Mouse (Mus musculus) cerebellum, adult 8-10 months (tissue): ENCODE measurements at regions not wholly inside any gene's neighbourhood (a gene's known extent, or its start where the extent isn't known, plus 50 kb on each side); places are given as distances from the start of the nearest gene placed in this dataset.

ENCODE experiments used
- DNase-seq: peaks from one replicate; pipeline ENCODE4 v3.0.0; 2022

GRCm38 (mm10) chr8:91930520-91930919 is 128.7 kb upstream of the Irx3 start:
- no peak for DNase-seq

- DNase-seq = no peak
These were observed 124.2 kb upstream of the Irx3 start for GRCm38 (mm10) chr8:91925968-91926524.

GRCm38 (mm10) chr8:91924152-91924551 is 122.3 kb upstream of the Irx3 start:
- DNase-seq = no peak

- no peak for DNase-seq
These were observed 120.5 kb upstream of the Irx3 start for GRCm38 (mm10) chr8:91922211-91922874.

DNA sequence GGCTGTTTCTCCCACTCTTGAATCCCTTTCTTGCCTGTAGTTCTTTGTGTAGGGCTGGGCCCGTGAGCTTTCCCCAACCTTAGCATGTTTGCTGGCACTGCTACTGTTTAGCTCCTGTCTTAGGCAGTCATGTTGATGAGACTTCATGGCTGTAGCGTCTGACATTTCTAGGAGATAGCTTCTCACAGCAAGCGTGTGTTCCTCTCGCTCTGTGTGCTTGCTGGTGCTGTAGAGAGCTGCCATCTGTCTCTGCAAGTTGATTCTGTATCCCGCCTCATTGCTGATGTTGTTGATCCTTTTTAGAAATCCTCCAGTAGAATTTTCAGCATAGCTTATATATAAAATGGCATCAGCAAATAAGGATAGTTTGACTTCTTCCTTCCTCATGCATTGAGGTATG is 116.0 kb upstream of the Irx3 start:
- no peak for DNase-seq

DNA sequence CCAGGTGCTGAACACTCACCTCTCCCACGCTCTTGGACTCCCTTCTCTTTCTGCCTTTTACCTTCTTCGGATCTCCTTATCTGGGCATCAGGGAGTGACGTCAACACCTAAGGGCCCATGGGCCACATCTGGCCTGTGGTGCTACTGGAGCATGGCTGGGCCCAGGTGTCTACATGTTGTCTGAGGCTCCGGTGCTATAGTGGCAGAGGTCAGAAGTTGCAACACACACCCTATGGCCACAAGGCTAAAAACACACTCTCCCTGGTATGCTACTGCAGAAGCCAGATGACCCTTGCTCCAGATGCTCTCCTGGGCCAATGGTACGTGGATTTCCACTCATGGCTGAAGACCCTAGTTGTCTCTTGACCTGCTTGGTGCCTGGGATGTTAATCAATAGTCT is 112.1 kb upstream of the Irx3 start:
- no peak for DNase-seq

DNA sequence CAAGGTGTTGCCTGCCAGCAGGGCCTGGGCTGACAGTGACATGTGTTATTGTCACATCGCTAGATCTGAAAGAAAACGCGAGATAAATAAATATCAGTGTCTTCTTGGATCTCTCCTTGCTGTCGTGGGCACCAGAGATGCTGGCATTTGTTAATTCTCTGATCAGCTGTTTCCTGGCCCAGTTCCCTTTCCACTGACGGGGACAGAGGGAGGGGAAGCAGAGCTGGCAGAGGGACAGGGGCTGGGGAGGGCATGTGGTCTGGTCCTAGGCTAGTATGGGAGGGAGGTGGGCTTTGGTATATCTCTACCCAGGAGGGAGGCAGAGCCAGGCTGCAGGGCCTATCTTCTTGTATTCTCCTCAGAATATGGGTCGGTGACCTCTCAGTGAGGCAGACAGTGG is 111.3 kb upstream of the Irx3 start:
- DNase-seq = no peak

DNA sequence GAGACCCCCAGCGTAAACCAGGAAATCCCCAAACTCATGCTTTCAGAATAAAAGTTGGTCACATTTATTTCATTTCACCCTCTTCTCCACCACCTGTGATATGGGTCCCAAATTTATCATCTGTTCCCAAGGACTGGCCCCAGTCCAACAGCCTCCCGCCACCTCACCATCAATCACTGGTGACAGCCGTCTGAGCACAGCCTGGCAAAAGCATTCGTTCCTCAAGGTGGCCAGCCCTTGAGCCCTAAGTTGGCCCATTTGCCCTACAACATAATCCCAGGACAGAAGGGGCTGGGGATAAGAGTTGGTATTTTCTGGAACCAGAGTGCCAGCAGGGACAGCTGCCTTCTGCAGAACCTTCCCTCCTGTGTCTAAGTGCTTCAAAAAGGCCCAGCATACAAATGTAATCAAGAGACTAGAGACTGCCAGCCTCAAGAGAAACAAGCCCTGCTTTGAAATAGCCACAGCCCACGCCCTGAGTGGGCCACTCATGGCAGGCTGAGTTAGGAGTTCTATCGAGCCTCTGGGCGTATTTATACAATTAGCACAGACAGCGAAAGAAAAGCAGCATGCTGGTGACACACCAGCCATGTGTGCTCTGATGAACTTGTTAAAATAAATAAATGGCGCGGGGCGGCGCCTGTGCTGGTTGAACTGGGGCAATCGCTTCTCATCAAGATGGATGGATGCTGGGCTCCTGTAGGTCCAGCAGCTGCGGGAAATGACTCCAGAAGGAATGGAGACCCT is 107.9 kb upstream of the Irx3 start:
- DNase-seq = no peak

GRCm38 (mm10) chr8:91908731-91909353 is 107.0 kb upstream of the Irx3 start:
- DNase-seq = no peak

- DNase-seq = no peak
These were observed 105.3 kb upstream of the Irx3 start for GRCm38 (mm10) chr8:91907178-91907577.

- DNase-seq = no peak
These were observed 99.8 kb upstream of the Irx3 start for GRCm38 (mm10) chr8:91901525-91902281.

DNA sequence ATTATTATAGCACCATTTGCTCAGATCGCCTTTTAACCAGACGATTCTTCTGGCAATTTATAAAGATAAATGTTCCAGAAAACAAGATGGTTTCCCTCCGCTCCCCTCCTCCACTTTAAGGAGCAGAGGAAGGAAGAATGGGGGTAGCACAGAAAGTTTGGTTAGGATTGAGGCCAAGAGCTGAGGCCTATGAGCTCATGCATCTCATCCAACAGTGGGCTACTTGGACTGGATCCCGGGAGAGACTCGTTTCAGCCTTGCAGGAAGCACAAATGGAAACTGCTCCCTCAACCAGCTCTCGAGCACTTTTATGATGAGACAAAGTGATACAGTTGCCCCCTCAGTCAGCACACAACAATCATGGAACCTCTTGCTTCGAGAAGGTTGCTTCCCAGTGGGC is 97.9 kb upstream of the Irx3 start:
- no peak for DNase-seq

DNA sequence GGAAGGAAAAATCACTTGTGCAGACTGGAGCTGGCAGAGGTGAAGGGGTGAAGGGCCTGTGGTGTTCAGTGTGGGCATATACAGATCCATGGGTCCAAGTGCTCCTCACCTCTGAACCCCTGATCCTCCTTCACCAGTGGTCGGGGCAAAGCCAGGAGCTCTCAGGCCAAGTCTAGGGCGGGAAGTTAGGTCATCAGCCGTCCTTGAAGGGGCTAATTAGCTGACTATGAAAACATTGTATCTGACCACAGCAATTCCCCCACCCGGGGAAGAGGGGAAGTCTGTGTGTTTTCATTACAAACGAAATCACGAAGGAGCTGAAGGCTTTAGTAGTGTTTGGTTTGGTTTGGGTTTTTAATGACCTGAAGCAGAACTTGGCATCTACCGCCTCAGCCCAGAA is 95.5 kb upstream of the Irx3 start:
- DNase-seq = no peak

DNA sequence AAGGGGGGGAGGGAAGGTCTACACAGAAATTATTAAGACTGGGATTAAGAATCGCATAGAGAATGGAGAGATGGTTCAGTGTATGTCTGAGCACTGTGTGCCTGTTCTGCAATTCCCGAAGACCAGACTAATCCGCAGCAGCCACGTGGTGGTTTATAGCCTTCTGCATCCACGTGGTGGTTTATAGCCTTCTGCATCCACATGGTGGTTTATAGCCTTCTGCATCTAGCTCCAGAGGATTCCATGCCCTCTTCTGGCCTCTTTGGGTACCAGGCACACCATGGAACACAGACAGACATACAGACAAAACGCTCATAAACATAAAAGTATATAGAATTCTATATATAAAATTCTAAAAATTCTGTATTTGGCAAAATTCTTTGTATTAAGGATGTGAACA is 94.1 kb upstream of the Irx3 start:
- DNase-seq = no peak

GRCm38 (mm10) chr8:91884862-91885261 is 83.0 kb upstream of the Irx3 start:
- DNase-seq = no peak

- DNase-seq = no peak
These were observed 82.5 kb upstream of the Irx3 start for GRCm38 (mm10) chr8:91884325-91884724.

- no peak for DNase-seq
These were observed 81.1 kb upstream of the Irx3 start for GRCm38 (mm10) chr8:91883012-91883411.

GRCm38 (mm10) chr8:91878886-91879285 is 77.0 kb upstream of the Irx3 start:
- no peak for DNase-seq

GRCm38 (mm10) chr8:91876161-91876560 is 74.3 kb upstream of the Irx3 start:
- DNase-seq = no peak

GRCm38 (mm10) chr8:91873232-91873631 is 71.4 kb upstream of the Irx3 start:
- DNase-seq = no peak

- no peak for DNase-seq
These were observed 70.6 kb upstream of the Irx3 start for GRCm38 (mm10) chr8:91872278-91873115.

DNA sequence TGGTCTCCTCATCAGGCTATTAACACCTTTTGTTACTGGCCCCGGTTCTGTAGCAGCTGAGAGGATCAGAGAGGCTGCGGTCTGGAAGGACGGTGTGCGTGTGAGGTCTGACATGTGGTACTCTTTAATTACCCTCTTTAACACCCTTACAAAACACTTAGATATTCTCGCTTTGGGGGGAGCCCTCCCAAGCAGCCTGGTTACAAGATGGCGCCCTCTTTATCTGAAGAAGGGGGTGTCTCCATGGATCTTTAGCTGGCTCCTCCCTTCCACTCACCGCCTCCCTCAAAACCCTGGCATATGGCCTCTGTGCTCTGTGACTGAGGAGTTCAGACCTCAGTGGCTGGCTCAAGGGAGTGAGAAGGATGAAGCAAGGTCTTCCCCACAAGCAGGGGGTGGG is 65.2 kb upstream of the Irx3 start:
- DNase-seq = no peak
